Mouse (Mus musculus) neural tube, embryonic 11.5 days (tissue): ENCODE results near the gene Emc10. TPM values are rescaled to one million over a fixed set of nuclear protein-coding genes. Genes with fewer than 3 reads are reported as not detected.
A peak's percentile ranks its signal among the peaks of the same experiment; 100 is the strongest.

Source experiments
- ATAC-seq: fragments of 200-750 bp; cut with Nextera tagmentation; 2 replicates; pipeline ENCODE4 v1.8.0; 2017; ENCODE audit warnings: moderate number of reproducible peaks, mild to moderate bottlenecking, moderate TSS enrichment, moderate library complexity; ENCODE audit not compliant: insufficient read depth, low FRiP score, low TSS enrichment
- DNase-seq: peaks from one replicate; pipeline ENCODE4 v3.0.0-alpha.2; 2015; ENCODE audit warnings: low spot score
- H3K27ac ChIP-seq: fragments of 300-500 bp; sonication (generic); 2 replicates; pipeline ENCODE4 v1.5.1; 2014; ENCODE audit warnings: low read depth, mild to moderate bottlenecking, low read length
- H3K27me3 ChIP-seq: fragments of 300-500 bp; sonication (generic); 2 replicates; pipeline ENCODE4 v1.6.1; 2014; ENCODE audit warnings: mild to moderate bottlenecking, low read length, mixed read lengths; ENCODE audit not compliant: control insufficient read depth, insufficient read depth
- H3K36me3 ChIP-seq: fragments of 300-500 bp; sonication (generic); 2 replicates; pipeline ENCODE4 v1.6.1; 2014; ENCODE audit warnings: mild to moderate bottlenecking, low read length, moderate library complexity, mixed read lengths; ENCODE audit not compliant: control insufficient read depth, insufficient read depth
- H3K4me1 ChIP-seq: fragments of 300-500 bp; sonication (generic); 2 replicates; pipeline ENCODE4 v1.6.1; 2014; ENCODE audit warnings: low read length, mixed read lengths; ENCODE audit not compliant: control insufficient read depth, insufficient read depth
- H3K4me2 ChIP-seq: fragments of 300-500 bp; sonication (generic); 2 replicates; pipeline ENCODE4 v1.6.1; 2014; ENCODE audit warnings: low read depth, mild to moderate bottlenecking, moderate library complexity
- H3K4me3 ChIP-seq: fragments of 300-500 bp; sonication (generic); 2 replicates; pipeline ENCODE4 v1.5.1; 2014; ENCODE audit warnings: low read depth, low read length
- H3K9ac ChIP-seq: fragments of 300-500 bp; sonication (generic); 2 replicates; pipeline ENCODE4 v1.6.1; 2014; ENCODE audit warnings: mild to moderate bottlenecking, low read length
- H3K9me3 ChIP-seq: fragments of 300-500 bp; sonication (generic); 2 replicates; pipeline ENCODE4 v1.6.1; 2016; ENCODE audit warnings: low read length; ENCODE audit not compliant: control insufficient read depth
- WGBS: fragments of 180-500 bp; shearing (Covaris S2); extraction: QIAGEN DNeasy Blood & Tissue Kit; methylation state at CpG from one replicate; pipeline ENCODE4 v1.1.7; 2014; 5-methylcytosine and 5-hydroxymethylcytosine counted together
- polyA plus RNA-seq: library from polyadenylated mRNA; unstranded; fragments of >200 nt; fragmentation: Nextera tagmentation; extraction: Ambion mirVana; gene quantifications from 2 replicates; pipeline ENCODE4 v1.2.1, GENCODE M21; 2014

The Emc10 gene
- polyA plus RNA-seq, 1 experiment from 2014 or later, result 110 TPM

- Histone ChIP-seq H3K4me2 (no peak overlapping the region), H3K36me3 (0 out of 2 replicates have a peak, but pooled peaks cover 3% of the 10 kb centered on the region), H3K27me3 (no peaks in the 10 kb centered on the region), H3K9me3 (no peaks in the 10 kb centered on the region), H3K9ac (no peak overlapping the region), H3K4me1 (no peaks in the 10 kb centered on the region), H3K4me3 (no peak overlapping the region), H3K27ac (no peak overlapping the region)
- 88% methylated on average over 1 of the region's 1 CpGs for WGBS
- ATAC-seq (no peak), DNase-seq (no peak)
Measured at GRCm38 (mm10) chr7:44484109-44484508, 12.2 kb downstream of the Emc10 start.

DNA sequence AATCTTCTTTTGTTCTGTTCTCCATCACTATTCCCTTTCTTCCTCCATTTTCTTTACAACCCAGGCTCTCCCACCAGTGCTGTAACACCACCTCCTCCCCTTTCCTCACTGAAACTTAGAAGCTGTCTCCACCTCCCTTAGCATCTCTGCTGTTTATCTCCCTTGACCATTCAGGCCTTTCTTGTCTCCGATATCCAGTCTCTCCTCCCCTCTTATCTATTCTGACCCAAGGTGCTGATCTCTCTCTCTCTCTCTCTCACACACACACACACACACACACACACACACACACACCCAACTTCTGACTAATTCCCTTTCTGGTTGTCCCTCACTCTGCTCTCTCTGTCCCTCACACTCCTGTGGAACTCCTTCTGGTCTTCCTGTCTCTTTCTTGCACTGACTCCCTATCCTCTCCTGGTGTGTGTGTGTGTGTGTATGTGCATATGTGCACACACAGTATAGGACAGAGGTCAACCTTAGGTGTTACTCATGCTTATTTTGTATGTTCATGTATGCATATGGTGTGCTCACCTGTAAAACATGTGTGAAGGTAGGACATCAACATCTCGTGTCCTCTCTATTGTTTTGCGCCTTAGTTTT is 13.4 kb downstream of the Emc10 start:
- Histone ChIP-seq H3K27me3 (no peaks in the 10 kb centered on the region), H3K9ac (no peak overlapping the region), H3K27ac (no peak overlapping the region), H3K4me2 (no peak overlapping the region), H3K9me3 (no peaks in the 10 kb centered on the region), H3K36me3 (no peaks in the 10 kb centered on the region), H3K4me1 (no peaks in the 10 kb centered on the region), H3K4me3 (no peak overlapping the region)
- no peak for ATAC-seq
- DNase-seq, result no peak
- 75% methylated on average over 3 of the region's 3 CpGs for WGBS

GRCm38 (mm10) chr7:44475046-44475614 is 21.2 kb downstream of the Emc10 start:
- ATAC-seq (no peak), DNase-seq (no peak)
- H3K27ac ChIP-seq, result 0 out of 2 replicates have a peak overlapping the region, but pooled peaks have one; percentile 67
- WGBS, result 38% methylated on average over 5 of the region's 5 CpGs
- H3K4me1 ChIP-seq, result peaks cover 13% of the 10 kb centered on the region
- no peak overlapping the region for H3K4me3 ChIP-seq
- no peak overlapping the region for H3K9ac ChIP-seq
- H3K27me3 ChIP-seq, result 0 out of 2 replicates have a peak, but pooled peaks cover 2% of the 10 kb centered on the region
- H3K36me3 ChIP-seq, result no peaks in the 10 kb centered on the region
- H3K9me3 ChIP-seq, result no peaks in the 10 kb centered on the region
- H3K4me2 ChIP-seq, result no peak overlapping the region

GRCm38 (mm10) chr7:44474419-44474818 is 21.9 kb downstream of the Emc10 start:
- Histone ChIP-seq H3K9me3 (no peaks in the 10 kb centered on the region), H3K4me3 (no peak overlapping the region), H3K27me3 (0 out of 2 replicates have a peak, but pooled peaks cover 2% of the 10 kb centered on the region), H3K27ac (peak overlapping the region; percentile 67; the same call in 1 of the 2 replicates), H3K4me1 (peaks cover 13% of the 10 kb centered on the region), H3K36me3 (no peaks in the 10 kb centered on the region), H3K9ac (peak overlapping the region; percentile 41), H3K4me2 (no peak overlapping the region)
- ATAC-seq (peak; percentile 78; the same call in 1 of the 2 replicates), DNase-seq (peak; percentile 67)
- 18% methylated on average over 4 of the region's 4 CpGs for WGBS

- Histone ChIP-seq H3K36me3 (no peaks in the 10 kb centered on the region), H3K9me3 (no peaks in the 10 kb centered on the region), H3K4me3 (no peak overlapping the region), H3K4me1 (peaks cover 21% of the 10 kb centered on the region), H3K9ac (peak overlapping the region; percentile 9; the same call in 1 of the 2 replicates), H3K4me2 (no peak overlapping the region), H3K27ac (no peak overlapping the region), H3K27me3 (0 out of 2 replicates have a peak, but pooled peaks cover 2% of the 10 kb centered on the region)
- WGBS, result 60% methylated on average over 9 of the region's 9 CpGs
- DNase-seq (no peak), ATAC-seq (no peak)
Measured at GRCm38 (mm10) chr7:44472961-44473646, 23.2 kb downstream of the Emc10 start.

GRCm38 (mm10) chr7:44472558-44472885 is 23.8 kb downstream of the Emc10 start:
- Histone ChIP-seq H3K4me3 (no peak overlapping the region), H3K9ac (no peak overlapping the region), H3K27me3 (no peaks in the 10 kb centered on the region), H3K4me1 (peaks cover 21% of the 10 kb centered on the region), H3K27ac (no peak overlapping the region), H3K9me3 (no peaks in the 10 kb centered on the region), H3K4me2 (no peak overlapping the region), H3K36me3 (no peaks in the 10 kb centered on the region)
- DNase-seq (no peak), ATAC-seq (no peak)
- 38% methylated on average over 1 of the region's 1 CpGs for WGBS

DNA sequence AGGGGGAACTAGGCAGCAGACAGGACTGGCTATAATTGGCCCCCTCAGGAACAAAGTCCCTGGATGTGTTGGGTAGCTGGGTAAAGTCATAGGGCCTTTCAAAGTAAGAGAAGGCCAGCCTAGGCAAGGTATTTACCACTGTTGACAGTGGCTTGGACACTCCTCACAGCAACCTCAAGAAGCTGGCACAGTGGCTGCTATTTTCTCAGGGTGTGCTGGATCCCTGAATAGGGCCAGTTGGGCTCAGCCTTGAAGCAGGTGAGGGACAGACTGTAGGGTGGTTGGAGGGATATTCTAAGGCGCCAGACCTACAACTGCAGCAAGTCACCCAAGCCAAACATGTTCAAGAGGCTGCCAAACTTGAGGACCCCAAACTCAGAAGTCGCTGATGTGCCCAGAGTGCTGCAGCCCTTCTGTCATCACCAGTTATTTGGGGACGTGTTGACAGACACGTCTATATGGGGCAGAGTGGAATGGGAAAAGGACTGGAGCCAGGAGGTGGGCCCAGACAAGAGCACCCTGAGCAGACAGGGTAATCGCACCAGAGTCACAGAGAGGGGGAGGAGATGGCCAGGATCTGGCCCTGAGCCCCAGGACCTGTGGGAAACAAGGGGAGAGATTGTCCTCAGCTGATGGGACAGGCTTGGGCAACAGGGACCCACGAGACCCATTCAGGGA is 24.3 kb downstream of the Emc10 start:
- H3K4me3 ChIP-seq, result no peak overlapping the region
- no peaks in the 10 kb centered on the region for H3K36me3 ChIP-seq
- H3K9me3 ChIP-seq, result no peaks in the 10 kb centered on the region
- no peak for DNase-seq
- no peak overlapping the region for H3K4me2 ChIP-seq
- H3K27ac ChIP-seq, result no peak overlapping the region
- H3K4me1 ChIP-seq, result peaks cover 21% of the 10 kb centered on the region
- no peak for ATAC-seq
- H3K9ac ChIP-seq, result no peak overlapping the region
- no peaks in the 10 kb centered on the region for H3K27me3 ChIP-seq
- WGBS, result 61% methylated on average over 6 of the region's 6 CpGs

- 77% methylated on average over 16 of the region's 16 CpGs for WGBS
Measured at GRCm38 (mm10) chr7:44470696-44471612, 25.4 kb downstream of the Emc10 start.

More at GRCm38 (mm10) chr7:44470696-44471612, 25.4 kb downstream of the Emc10 start:
- H3K4me3 ChIP-seq, result no peak overlapping the region
- DNase-seq (no peak), ATAC-seq (no peak)
- peaks cover 21% of the 10 kb centered on the region for H3K4me1 ChIP-seq
- no peaks in the 10 kb centered on the region for H3K36me3 ChIP-seq
- no peak overlapping the region for H3K27ac ChIP-seq
- no peak overlapping the region for H3K9ac ChIP-seq
- H3K27me3 ChIP-seq, result no peaks in the 10 kb centered on the region
- H3K4me2 ChIP-seq, result no peak overlapping the region
- no peaks in the 10 kb centered on the region for H3K9me3 ChIP-seq
